Mouse (Mus musculus) ES-E14 (cell line): ENCODE data around the gene St6galnac3. TPM values are rescaled to one million over a fixed set of nuclear protein-coding genes. Genes with fewer than 3 reads are reported as not detected.

Experiments used
- DNase-seq: peaks from one replicate; pipeline ENCODE4 v3.0.0-alpha.2; 2013; ENCODE audit warnings: low read depth, low spot score
- H3K27ac ChIP-seq: 2 replicates; pipeline ENCODE4 v1.5.1; 2012; ENCODE audit warnings: low read depth, mild to moderate bottlenecking, low read length, moderate library complexity, mixed read lengths; ENCODE audit not compliant: poor library complexity, insufficient read depth, severe bottlenecking
- H3K36me3 ChIP-seq: 2 replicates; pipeline ENCODE4 v1.6.1; 2012; ENCODE audit warnings: mild to moderate bottlenecking, low read length, moderate library complexity, mixed read lengths; ENCODE audit not compliant: control insufficient read depth, poor library complexity, insufficient read depth, severe bottlenecking
- H3K4me1 ChIP-seq, 2 experiments: fragments of 150-350 bp in 1 of 2; sonication (generic) in 1 of 2; 2 replicates each; pipeline ENCODE4 v1.6.1; 2012; ENCODE audit warnings: low read length in 2 of 2, mild to moderate bottlenecking in 1 of 2, mixed read lengths in 1 of 2; ENCODE audit not compliant: control insufficient read depth in 2 of 2, insufficient read depth in 2 of 2, poor library complexity in 1 of 2
- H3K4me3 ChIP-seq, 2 experiments: fragments of 150-350 bp in 1 of 2; sonication (generic) in 1 of 2; 2 replicates each; pipeline ENCODE4 v1.5.1; 2012; ENCODE audit warnings: low read length in 2 of 2, low read depth in 1 of 2, mild to moderate bottlenecking in 1 of 2, mixed read lengths in 1 of 2; ENCODE audit not compliant: insufficient read depth in 1 of 2, poor library complexity in 1 of 2, severe bottlenecking in 1 of 2
- H3K9ac ChIP-seq: 2 replicates; pipeline ENCODE4 v1.6.1; 2012; ENCODE audit warnings: low read depth, mild to moderate bottlenecking, low read length, mixed read lengths; ENCODE audit not compliant: poor library complexity, insufficient read depth, severe bottlenecking
- H3K9me3 ChIP-seq: fragments of 150-350 bp; sonication (generic); 2 replicates; pipeline ENCODE4 v1.6.1; 2012; ENCODE audit warnings: low read depth, mild to moderate bottlenecking, low read length; ENCODE audit not compliant: control insufficient read depth, insufficient read depth
- CHD2 ChIP-seq: IDR thresholded peaks from 2 replicates; pipeline ENCODE4 v1.6.1; 2014; ENCODE audit warnings: mild to moderate bottlenecking, low read depth, low read length, inconsistent platforms
- HCFC1 ChIP-seq: IDR thresholded peaks from 2 replicates; pipeline ENCODE4 v1.6.1; 2012; ENCODE audit warnings: low read length, inconsistent platforms, borderline replicate concordance; ENCODE audit not compliant: insufficient read depth
- MAFK ChIP-seq: IDR thresholded peaks from 2 replicates; pipeline ENCODE4 v1.6.1; 2014; ENCODE audit warnings: mild to moderate bottlenecking, low read depth, low read length, inconsistent platforms; ENCODE audit not compliant: insufficient read depth
- ZC3H11A ChIP-seq: IDR thresholded peaks from 2 replicates; pipeline ENCODE4 v1.6.1; 2012; ENCODE audit warnings: low read depth, mild to moderate bottlenecking, inconsistent platforms, low read length, borderline replicate concordance
- ZNF384 ChIP-seq: IDR thresholded peaks from 2 replicates; pipeline ENCODE4 v1.6.1; 2012; ENCODE audit warnings: low read depth, low read length, inconsistent platforms
- in situ Hi-C, 2 experiments: fragments of 600-800 bp; cut with MboI; formaldehyde crosslinking; loops; one replicate each; pipeline ENCODE4 v1.15.1; 2025; ENCODE audit warnings: low sequenced_read_pairs in 2 of 2, inconsistent platforms in 1 of 2; ENCODE audit not compliant: unreplicated experiment in 2 of 2
- total RNA-seq: library from RNA; depleted of rRNA; stranded (reverse); fragments of 300-350 nt; gene quantifications from 2 replicates; pipeline ENCODE4 v1.2.3, GENCODE M21; 2012

The St6galnac3 gene
- total RNA-seq, 1 experiment = 3.8 TPM

DNA sequence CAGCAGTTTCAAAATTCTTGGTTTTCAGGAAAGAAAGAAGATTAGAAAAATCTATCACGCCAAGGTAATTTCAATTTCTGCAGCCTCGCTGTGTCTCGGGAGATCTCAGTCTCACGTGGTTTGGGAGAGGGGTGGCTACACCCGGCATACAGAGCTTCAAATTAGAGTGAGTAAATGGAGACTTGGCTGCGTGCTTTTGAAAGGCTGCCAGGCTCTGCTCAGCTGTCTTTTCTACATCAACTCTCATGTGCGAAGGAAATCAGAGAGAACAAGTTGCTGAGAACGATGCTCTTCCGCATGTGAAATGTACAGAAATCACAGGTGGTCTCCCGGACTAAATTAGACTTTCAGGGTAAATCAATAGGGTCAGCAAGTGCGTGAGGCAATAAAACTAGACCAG is 242.9 kb downstream of the St6galnac3 start:
- H3K27ac ChIP-seq = no peak overlapping the region
- no peaks in the 10 kb centered on the region for H3K36me3 ChIP-seq
- no peak for TF ChIP-seq CHD2
- no peak for TF ChIP-seq HCFC1
- no peak for TF ChIP-seq MAFK
- no peak for TF ChIP-seq ZNF384
- no peak for TF ChIP-seq ZC3H11A
- H3K9ac ChIP-seq = no peak overlapping the region
- DNase-seq = no peak
- no peak overlapping the region for H3K4me3 ChIP-seq
- H3K4me1 ChIP-seq = no peaks in the 10 kb centered on the region
- in situ Hi-C loops = no loop called here
- no peaks in the 10 kb centered on the region for H3K9me3 ChIP-seq

DNA sequence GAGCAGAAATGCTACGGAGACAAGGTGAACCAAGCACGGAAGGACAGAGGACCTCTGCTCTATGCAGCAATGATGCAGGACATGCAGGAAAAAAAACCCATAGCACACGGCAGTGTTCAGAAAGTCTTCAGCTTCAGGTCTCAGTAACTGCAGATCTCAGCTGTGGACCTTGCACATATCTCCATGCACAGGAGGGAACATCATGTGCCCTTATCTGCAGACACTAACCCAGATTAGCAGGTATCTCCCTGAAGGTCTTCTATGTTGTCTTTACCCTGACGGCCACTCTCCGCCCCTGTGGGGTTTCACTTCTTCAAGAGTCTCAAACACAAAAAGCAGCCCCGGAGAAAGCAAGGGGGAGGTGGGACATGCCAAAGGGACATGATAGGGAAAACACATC is 244.0 kb downstream of the St6galnac3 start:
- no peaks in the 10 kb centered on the region for H3K9me3 ChIP-seq
- no peak overlapping the region for H3K27ac ChIP-seq
- in situ Hi-C loops = no loop called here
- no peak overlapping the region for H3K4me3 ChIP-seq
- H3K9ac ChIP-seq = no peak overlapping the region
- H3K4me1 ChIP-seq = no peaks in the 10 kb centered on the region
- no peaks in the 10 kb centered on the region for H3K36me3 ChIP-seq
- no peak for DNase-seq
- TF ChIP-seq ZC3H11A (no peak), HCFC1 (no peak), MAFK (no peak), ZNF384 (no peak), CHD2 (no peak)

DNA sequence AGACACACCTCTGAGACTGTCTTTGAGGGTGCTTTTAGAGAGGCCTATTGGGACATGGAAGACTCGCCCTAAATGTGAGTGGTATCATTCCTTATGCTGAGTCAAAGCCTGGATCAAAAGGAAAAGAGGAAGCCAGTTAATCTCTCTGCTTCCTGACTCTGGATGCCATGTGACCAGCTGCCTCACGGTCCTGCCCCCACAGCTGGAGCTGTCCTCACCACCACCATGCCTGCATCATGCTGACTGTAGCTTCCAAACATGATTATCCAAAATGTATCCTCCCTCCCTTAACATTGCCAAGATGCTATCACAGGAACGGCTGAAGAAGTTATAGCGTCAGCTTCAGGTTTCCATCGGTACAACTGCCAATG is 244.4 kb downstream of the St6galnac3 start:
- no peaks in the 10 kb centered on the region; a peak in 1 of 4 replicates for H3K4me1 ChIP-seq
- in situ Hi-C loops = no loop called here

DNA sequence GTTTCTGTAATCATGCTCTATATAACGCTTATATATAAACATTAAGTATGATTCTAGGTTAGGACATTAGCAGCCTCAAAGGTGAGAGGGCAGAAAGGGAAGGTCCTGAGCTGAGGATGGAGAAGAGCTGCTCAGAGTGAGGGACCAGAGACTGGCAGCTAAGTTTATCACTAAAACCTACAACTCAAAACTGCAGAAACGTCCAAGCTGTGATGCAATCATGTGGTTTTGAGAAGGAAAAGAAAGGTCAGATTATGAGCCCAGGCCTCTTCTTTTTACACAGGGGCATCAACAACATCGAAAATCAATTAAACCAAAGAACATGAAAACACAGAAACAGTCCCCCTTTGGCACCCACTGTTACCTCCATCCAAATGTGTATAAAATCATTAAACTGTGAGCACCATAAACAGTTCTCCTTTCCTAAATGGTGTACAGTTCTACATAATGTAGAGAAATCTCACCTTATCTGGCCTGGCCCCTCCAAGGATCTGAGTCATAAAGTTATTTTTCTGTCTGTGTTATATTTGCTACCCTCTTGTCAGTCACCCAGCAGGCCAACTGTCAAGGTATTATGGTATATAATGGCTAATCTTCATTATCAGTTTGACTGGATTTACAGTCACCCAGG is 244.9 kb downstream of the St6galnac3 start:
- TF ChIP-seq MAFK (no peak), ZC3H11A (no peak), HCFC1 (no peak), ZNF384 (no peak), CHD2 (no peak)
- Histone ChIP-seq H3K4me3 (no peak overlapping the region), H3K9ac (no peak overlapping the region), H3K36me3 (no peaks in the 10 kb centered on the region), H3K4me1 (no peaks in the 10 kb centered on the region; a peak in 1 of 4 replicates), H3K9me3 (no peaks in the 10 kb centered on the region), H3K27ac (no peak overlapping the region)
- no peak for DNase-seq
- in situ Hi-C loops = no loop called here

More for the DNA sequence above, 244.4 kb downstream of the St6galnac3 start:
- Histone ChIP-seq H3K27ac (no peak overlapping the region), H3K9ac (no peak overlapping the region), H3K36me3 (no peaks in the 10 kb centered on the region), H3K4me3 (no peak overlapping the region), H3K9me3 (no peaks in the 10 kb centered on the region)
- TF ChIP-seq MAFK (no peak), HCFC1 (no peak), ZNF384 (no peak), CHD2 (no peak), ZC3H11A (no peak)
- no peak for DNase-seq
